Mouse (Mus musculus) midbrain, embryonic 11.5 days (tissue): Measurements from ENCODE around the gene S1pr5. TPM values are rescaled to one million over a fixed set of nuclear protein-coding genes. Genes with fewer than 3 reads are reported as not detected.
A peak's percentile ranks its signal among the peaks of the same experiment; 100 is the strongest.
"Not testable (repeated sequence)": the region's sequence is repeated elsewhere in the genome, so short reads cannot be mapped to it uniquely, and the experiment has no call there.

Experiments used
- ATAC-seq: fragments of 200-750 bp; cut with Nextera tagmentation; 2 replicates; pipeline ENCODE4 v1.8.0; 2017; ENCODE audit warnings: moderate TSS enrichment, moderate library complexity; ENCODE audit not compliant: low FRiP score
- DNase-seq: peaks from one replicate; pipeline ENCODE4 v3.0.0; 2015; ENCODE audit warnings: low spot score; ENCODE audit errors: missing footprints
- H3K27ac ChIP-seq: fragments of 300-500 bp; sonication (generic); 2 replicates; pipeline ENCODE4 v1.5.1; 2014; ENCODE audit warnings: low read depth, low read length
- H3K27me3 ChIP-seq: fragments of 300-500 bp; sonication (generic); 2 replicates; pipeline ENCODE4 v1.6.1; 2014; ENCODE audit warnings: mild to moderate bottlenecking, low read length, moderate library complexity, mixed read lengths; ENCODE audit not compliant: control insufficient read depth, insufficient read depth
- H3K36me3 ChIP-seq: fragments of 300-500 bp; sonication (generic); 2 replicates; pipeline ENCODE4 v1.6.1; 2014; ENCODE audit warnings: mild to moderate bottlenecking, low read length, moderate library complexity, mixed read lengths; ENCODE audit not compliant: control insufficient read depth, insufficient read depth
- H3K4me1 ChIP-seq: fragments of 300-500 bp; sonication (generic); 2 replicates; pipeline ENCODE4 v1.6.1; 2014; ENCODE audit warnings: low read length; ENCODE audit not compliant: control insufficient read depth, insufficient read depth
- H3K4me2 ChIP-seq: fragments of 300-500 bp; sonication (generic); 2 replicates; pipeline ENCODE4 v1.6.1; 2014; ENCODE audit warnings: mild to moderate bottlenecking, moderate library complexity
- H3K4me3 ChIP-seq: fragments of 300-500 bp; sonication (generic); 2 replicates; pipeline ENCODE4 v1.5.1; 2014; ENCODE audit warnings: low read depth, low read length
- H3K9ac ChIP-seq: fragments of 300-500 bp; sonication (generic); 2 replicates; pipeline ENCODE4 v1.6.1; 2014; ENCODE audit warnings: low read length
- H3K9me3 ChIP-seq: fragments of 300-500 bp; sonication (generic); 2 replicates; pipeline ENCODE4 v1.6.1; 2016; ENCODE audit warnings: low read length; ENCODE audit not compliant: control insufficient read depth
- WGBS: fragments of 180-500 bp; shearing (Covaris S2); extraction: QIAGEN DNeasy Blood & Tissue Kit; methylation state at CpG from one replicate; pipeline ENCODE4 v1.1.7; 2014; 5-methylcytosine and 5-hydroxymethylcytosine counted together
- polyA plus RNA-seq: library from polyadenylated mRNA; unstranded; fragments of >200 nt; fragmentation: Nextera tagmentation; extraction: Ambion mirVana; gene quantifications from 2 replicates; pipeline ENCODE4 v1.2.1, GENCODE M21; 2014

The S1pr5 gene
- polyA plus RNA-seq, result 0.19 and 0.21 TPM in 2 replicates

DNA sequence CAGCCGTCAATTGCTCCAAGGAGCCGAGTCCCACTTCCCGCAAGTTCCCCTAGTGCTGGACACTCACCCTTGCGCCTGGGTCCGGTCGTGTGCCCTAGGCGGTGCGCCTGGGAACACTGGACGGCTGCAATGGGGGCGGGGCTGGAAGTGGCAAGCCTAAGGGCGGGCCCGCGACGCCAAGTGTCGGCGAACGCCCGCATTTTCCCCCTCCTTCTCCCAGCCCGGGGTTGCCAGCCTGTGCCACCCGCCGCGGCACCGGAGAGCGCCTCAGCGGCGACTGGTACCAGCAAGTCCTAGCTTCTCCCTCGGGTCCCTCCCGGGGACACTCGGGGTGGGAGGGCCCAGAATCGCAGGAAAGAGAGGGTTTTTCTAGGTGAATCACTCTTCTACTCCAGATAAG, at the start of gene S1pr5:
Gene S1pr5 (minus strand): TSS at position 118 of the 400 bp plus-strand sequence.
- no peak within 1 kb of the TSS for H3K27ac ChIP-seq
- H3K4me2 ChIP-seq, result peak within 1 kb of the TSS; percentile 17; the same call in 1 of the 2 replicates
- no peaks in the 10 kb centered on the region for H3K36me3 ChIP-seq
- no peak for ATAC-seq
- no peak within 1 kb of the TSS for H3K9ac ChIP-seq
- H3K4me3 ChIP-seq, result no peak within 1 kb of the TSS
- 3% methylated on average over 22 of the region's 30 CpGs for WGBS
- no peaks in the 10 kb centered on the region for H3K9me3 ChIP-seq
- peaks cover 7% of the 10 kb centered on the region; the same call in 1 of the 2 replicates for H3K4me1 ChIP-seq
- H3K27me3 ChIP-seq, result peaks cover 73% of the 10 kb centered on the region
- DNase-seq, result no peak

DNA sequence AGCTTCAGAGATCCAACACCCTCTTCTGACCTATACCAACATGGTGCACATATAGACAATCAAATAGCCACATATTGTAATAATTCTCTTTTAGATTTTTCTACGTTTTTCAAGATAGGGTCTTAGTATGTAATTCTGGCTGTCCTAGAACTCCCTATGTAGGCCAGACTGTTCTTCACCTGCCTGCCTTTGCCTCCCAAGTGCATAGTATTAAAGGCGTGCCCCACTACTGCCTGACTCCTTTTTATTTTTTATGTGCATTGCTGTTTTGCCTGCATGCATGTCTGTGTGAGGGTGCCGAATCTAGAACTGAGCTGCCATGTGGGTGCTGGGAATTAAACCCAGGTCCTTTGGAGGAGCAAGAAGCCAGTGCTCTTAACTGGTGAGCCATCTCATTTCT, 44.0 kb upstream of the S1pr5 start:
- Histone ChIP-seq H3K9ac (no peak overlapping the region; the same call in 1 of the 2 replicates), H3K4me3 (no peak overlapping the region), H3K4me2 (no peak overlapping the region; the same call in 1 of the 2 replicates), H3K4me1 (peaks cover 22% of the 10 kb centered on the region), H3K27ac (no peak overlapping the region), H3K27me3 (no peaks in the 10 kb centered on the region), H3K9me3 (no peaks in the 10 kb centered on the region), H3K36me3 (no peaks in the 10 kb centered on the region; the same call in 1 of the 2 replicates)
- WGBS, result 84% methylated on average over 3 of the region's 3 CpGs
- ATAC-seq (no peak), DNase-seq (no peak)

DNA sequence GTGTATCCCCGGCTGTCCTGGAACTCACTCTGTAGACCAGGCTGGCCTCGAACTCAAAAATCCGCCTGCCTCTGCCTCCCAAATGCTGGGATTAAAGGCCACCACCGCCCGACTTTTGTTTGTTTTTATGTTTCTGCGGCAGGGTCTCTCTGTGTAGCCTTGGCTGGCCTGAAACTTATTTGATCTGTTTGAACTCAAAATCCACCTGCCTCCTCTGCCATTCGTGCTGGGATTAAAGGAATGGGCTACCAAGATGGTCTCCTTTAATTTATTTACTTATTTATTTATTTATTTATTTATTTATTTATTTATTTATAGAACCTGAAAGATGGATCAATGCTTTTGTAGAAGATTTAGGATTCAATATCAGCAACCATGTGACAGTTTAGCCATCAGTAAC, 43.6 kb upstream of the S1pr5 start:
- not testable (repeated sequence) for H3K27me3 ChIP-seq, ATAC-seq, H3K9me3 ChIP-seq, H3K36me3 ChIP-seq, DNase-seq
- Histone ChIP-seq H3K4me2 (peak overlapping the region; percentile 40), H3K4me1 (peaks cover 26% of the 10 kb centered on the region), H3K9ac (peak overlapping the region; percentile 58), H3K4me3 (peak overlapping the region; percentile 71), H3K27ac (peak overlapping the region; percentile 81)
- WGBS, result 24% methylated on average over 7 of the region's 7 CpGs

- H3K36me3 ChIP-seq, result no peaks in the 10 kb centered on the region; the same call in 1 of the 2 replicates
- DNase-seq, result peak; percentile 100
- H3K4me2 ChIP-seq, result peak within 1 kb of the TSS; percentile 54
- under 1% methylated on average over 51 of the region's 51 CpGs for WGBS
- H3K4me1 ChIP-seq, result peaks cover 30% of the 10 kb centered on the region
- no peaks in the 10 kb centered on the region for H3K27me3 ChIP-seq
- H3K27ac ChIP-seq, result peak within 1 kb of the TSS; percentile 81
- no peaks in the 10 kb centered on the region for H3K9me3 ChIP-seq
- ATAC-seq, result peak; percentile 96
- peak within 1 kb of the TSS; percentile 71 for H3K4me3 ChIP-seq
- peak within 1 kb of the TSS; percentile 73 for H3K9ac ChIP-seq
Observed at GRCm38 (mm10) chr9:21291022-21291787, 43.0 kb upstream of the S1pr5 start, which contains the start of gene Cdkn2d. TSS of gene Cdkn2d (minus strand) at chr9:21291407.

DNA sequence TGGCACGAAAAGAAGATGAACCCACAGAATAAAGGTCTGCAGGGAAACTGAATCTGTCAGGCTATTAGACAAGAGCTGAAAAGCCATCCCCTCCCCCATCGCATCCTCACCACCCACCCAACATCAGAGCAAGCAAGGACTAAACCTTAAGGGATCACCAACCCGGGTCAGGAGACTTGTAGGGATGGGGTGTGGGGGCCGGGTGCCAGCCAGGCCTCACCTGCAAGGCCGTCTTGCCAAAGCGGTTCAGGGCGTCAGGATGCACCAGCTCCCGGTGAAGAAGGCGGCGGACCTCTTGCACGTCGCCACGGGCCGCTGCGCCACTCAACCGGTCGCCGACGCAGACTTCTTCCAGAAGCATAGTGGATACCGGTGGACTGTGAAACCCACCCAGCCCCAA, 42.3 kb upstream of the S1pr5 start:
- WGBS, result under 1% methylated on average over 20 of the region's 20 CpGs
- Histone ChIP-seq H3K27me3 (no peaks in the 10 kb centered on the region), H3K4me2 (peak overlapping the region; percentile 54), H3K27ac (peak overlapping the region; percentile 62), H3K4me1 (peaks cover 30% of the 10 kb centered on the region), H3K36me3 (no peaks in the 10 kb centered on the region; the same call in 1 of the 2 replicates), H3K4me3 (peak overlapping the region; percentile 71), H3K9ac (peak overlapping the region; percentile 73), H3K9me3 (no peaks in the 10 kb centered on the region)
- ATAC-seq (no peak), DNase-seq (no peak)

DNA sequence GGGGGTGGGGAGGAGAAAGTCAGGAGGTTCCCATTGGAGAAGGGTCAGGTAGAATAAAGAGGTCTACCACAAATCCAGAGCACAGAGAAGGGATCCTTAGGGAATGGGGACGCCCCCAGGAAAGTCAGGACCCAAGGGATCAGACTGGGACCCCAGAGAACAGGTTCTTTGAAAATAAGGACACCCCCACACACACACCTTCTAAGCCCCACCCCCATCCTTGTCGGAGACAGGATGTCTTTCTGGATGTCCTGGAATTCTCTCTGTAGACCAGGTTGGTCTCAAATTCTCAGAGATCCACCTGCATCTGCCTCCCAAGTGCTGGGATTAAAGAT, 41.1 kb upstream of the S1pr5 start:
- no peaks in the 10 kb centered on the region for H3K9me3 ChIP-seq
- H3K4me3 ChIP-seq, result peak overlapping the region; percentile 5; the same call in 1 of the 2 replicates
- H3K27me3 ChIP-seq, result no peaks in the 10 kb centered on the region
- DNase-seq (no peak), ATAC-seq (no peak)
- no peak overlapping the region for H3K27ac ChIP-seq
- H3K4me2 ChIP-seq, result peak overlapping the region; percentile 54
- WGBS, result 89% methylated on average over 2 of the region's 2 CpGs
- H3K36me3 ChIP-seq, result peaks cover under 1% of the 10 kb centered on the region; the same call in 1 of the 2 replicates
- H3K4me1 ChIP-seq, result peaks cover 30% of the 10 kb centered on the region
- no peak overlapping the region for H3K9ac ChIP-seq

- Histone ChIP-seq H3K36me3 (peaks cover 6% of the 10 kb centered on the region; the same call in 1 of the 2 replicates), H3K9me3 (no peaks in the 10 kb centered on the region), H3K4me1 (peaks cover 30% of the 10 kb centered on the region), H3K9ac (no peak overlapping the region; the same call in 1 of the 2 replicates), H3K4me2 (peak overlapping the region; percentile 86), H3K4me3 (peak overlapping the region; percentile 83), H3K27ac (no peak overlapping the region; the same call in 1 of the 2 replicates), H3K27me3 (no peaks in the 10 kb centered on the region)
- 80% methylated on average over 13 of the region's 13 CpGs for WGBS
- ATAC-seq (no peak), DNase-seq (no peak)
Observed at GRCm38 (mm10) chr9:21288404-21289336, 40.4 kb upstream of the S1pr5 start.

DNA sequence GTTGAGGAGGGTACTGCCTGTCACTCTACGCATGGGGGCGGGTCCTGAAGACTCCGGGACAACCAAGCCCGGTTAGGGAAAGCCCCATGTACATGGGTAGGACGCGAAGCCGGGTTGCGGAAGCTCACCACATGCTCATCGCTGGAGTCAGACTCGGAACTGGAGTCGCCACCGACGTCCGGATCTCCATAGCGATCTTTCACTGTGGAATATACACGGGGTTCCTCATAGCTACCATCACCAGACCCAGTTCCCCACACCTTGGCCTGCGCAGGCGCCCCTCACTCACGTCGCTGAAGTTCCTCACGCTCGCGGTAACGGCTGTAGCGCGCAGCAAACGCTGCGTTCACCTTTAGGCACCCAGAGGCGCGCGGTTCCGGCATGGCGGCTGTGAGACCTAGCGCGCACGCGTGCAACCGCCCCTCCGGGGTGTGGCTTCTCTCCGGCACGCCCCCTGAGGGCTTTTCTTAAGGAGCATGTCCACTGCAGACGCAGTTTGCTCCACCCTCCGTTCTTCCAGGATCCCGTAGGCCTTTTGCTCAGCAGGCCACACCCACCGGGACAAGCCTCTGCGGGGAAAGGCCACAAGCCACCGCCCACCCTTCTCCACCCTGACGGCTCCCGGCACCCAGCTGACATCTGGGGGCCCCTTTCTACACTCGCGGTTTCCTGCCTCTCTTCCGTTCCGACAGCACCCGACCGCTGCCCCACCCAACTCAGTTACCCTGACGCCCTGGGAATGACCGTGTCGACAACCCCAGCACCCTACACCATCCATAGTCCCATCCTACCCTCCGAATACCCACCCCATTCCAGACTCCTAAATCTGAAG, 39.5 kb upstream of the S1pr5 start, which contains the start of gene Kri1:
Gene Kri1 (minus strand): TSS at position 399 of the 832 bp plus-strand sequence.
- Histone ChIP-seq H3K9me3 (no peaks in the 10 kb centered on the region), H3K27me3 (no peaks in the 10 kb centered on the region), H3K4me3 (peak within 1 kb of the TSS; percentile 83), H3K4me1 (peaks cover 30% of the 10 kb centered on the region), H3K4me2 (peak within 1 kb of the TSS; percentile 86), H3K27ac (peak within 1 kb of the TSS; percentile 48; the same call in 1 of the 2 replicates), H3K9ac (peak within 1 kb of the TSS; percentile 84), H3K36me3 (peaks cover 7% of the 10 kb centered on the region; the same call in 1 of the 2 replicates)
- peak; percentile 100 for DNase-seq
- under 1% methylated on average over 59 of the region's 59 CpGs for WGBS
- peak; percentile 68 for ATAC-seq
